Mouse (Mus musculus) testis, adult 10 weeks (tissue): ENCODE measurements around the gene Azin2. TPM values are rescaled to one million over a fixed set of nuclear protein-coding genes. Genes with fewer than 3 reads are reported as not detected.

Experiments used
- polyA plus RNA-seq: library from polyadenylated mRNA; stranded (reverse); fragments of 350-450 nt; fragmentation: Illumina TruSeq; extraction: RNeasy Lipid Tissue Mini Kit (QIAGEN cat#74804); gene quantifications from one replicate; pipeline ENCODE4 v1.2.3, GENCODE M21; 2014; ENCODE audit warnings: low read depth, low replicate concordance

The Azin2 gene
- 1.0 TPM for polyA plus RNA-seq

GRCm38 (mm10) chr4:128962029-128962925, at the start of gene Azin2:
Gene Azin2, minus strand, starts transcription at chr4:128962442.

GRCm38 (mm10) chr4:128991500-128992008, 29.3 kb upstream of the Azin2 start, which contains the start of gene Ak2:
Gene Ak2, plus strand, starts transcription at chr4:128991958.

GRCm38 (mm10) chr4:128883379-128883781, 78.9 kb downstream of the Azin2 start, which contains the start of gene Trim62:
Gene Trim62, plus strand, starts transcription at chr4:128883580.

Other genes starting within 250 kb of the Azin2 start
- not detected for gene A3galt2, start 207.1 kb downstream of the Azin2 start, polyA plus RNA-seq
- 1.4 TPM for gene Zfp362, start 156.4 kb downstream of the Azin2 start, polyA plus RNA-seq
- 1.9 TPM for gene Trim62, start 78.9 kb downstream of the Azin2 start, polyA plus RNA-seq
- gene Ak2, start 29.5 kb upstream of the Azin2 start, polyA plus RNA-seq, result 39.6 TPM
- 156 TPM for gene Rnf19b, start 95.8 kb upstream of the Azin2 start, polyA plus RNA-seq
- gene Tmem54, start 143.1 kb upstream of the Azin2 start, polyA plus RNA-seq, result not detected
- gene Hpca, start 159.6 kb upstream of the Azin2 start, polyA plus RNA-seq, result 1.5 TPM
- 7.4 TPM for gene Fndc5, start 174.6 kb upstream of the Azin2 start, polyA plus RNA-seq
- 116 TPM for gene S100pbp, start 227.3 kb upstream of the Azin2 start, polyA plus RNA-seq
- gene Yars, start 227.3 kb upstream of the Azin2 start, polyA plus RNA-seq, result 4.9 TPM